In genomic region chr5:149184104-149184843, GRCm38 (mm10) we compare ENCODE assay signal across 8 mouse cellular contexts. TPM values are rescaled to one million over a fixed set of nuclear protein-coding genes. Genes with fewer than 3 reads are reported as not detected.
DNase-seq lines count a peak whose midpoint lies in the region; ATAC-seq and TF ChIP-seq lines count a peak whose summit lies in the region.

TSS of gene Uspl1 (plus strand) at chr5:149184350.
TSS of gene Hmgb1 (minus strand) at chr5:149184489.

- peak within 1 kb of the TSS; percentile 93 for H3K27ac ChIP-seq in embryonic facial prominence, embryonic 14.5 days (replicated peaks; ENCODE audit: low read depth, low read length)
- H3K27ac ChIP-seq in heart, adult 2 months = peak within 1 kb of the TSS; percentile 100
- peak within 1 kb of the TSS; percentile 95 for H3K27ac ChIP-seq in limb, embryonic 13.5 days
- H3K27ac ChIP-seq in midbrain, embryonic 16.5 days (ENCODE audit: low read length) = peak within 1 kb of the TSS; percentile 97

- H3K9ac ChIP-seq in embryonic facial prominence, embryonic 14.5 days (ENCODE audit: low read depth, low read length) = peak within 1 kb of the TSS; percentile 80
- peak within 1 kb of the TSS; percentile 98 for H3K9ac ChIP-seq in heart, adult 2 months (ENCODE audit: low read depth, low read length)
- peak within 1 kb of the TSS; percentile 83 for H3K9ac ChIP-seq in limb, embryonic 13.5 days
- H3K9ac ChIP-seq in midbrain, embryonic 16.5 days (ENCODE audit: low read depth, low read length) = peak within 1 kb of the TSS; percentile 84

- intact Hi-C loops in heart, adult 2 months (cut with DNase I) = loop anchor here (1.0 to 10.0 kb wide), 4 partner anchors 45 to 451 kb away; partner anchors contain the start of gene Hsph1

- H3K36me3 ChIP-seq in embryonic facial prominence, embryonic 14.5 days (ENCODE audit: control insufficient read depth, insufficient read depth, low read length) = peaks cover 10% of the 10 kb centered on the region
- peaks cover 16% of the 10 kb centered on the region for H3K36me3 ChIP-seq in heart, adult 2 months (ENCODE audit: control insufficient read depth, insufficient read depth, low read length)
- peaks cover 5% of the 10 kb centered on the region for H3K36me3 ChIP-seq in limb, embryonic 13.5 days
- H3K36me3 ChIP-seq in midbrain, embryonic 16.5 days (ENCODE audit: control insufficient read depth, insufficient read depth, low read length) = peaks cover 4% of the 10 kb centered on the region; the same call in 1 of the 2 replicates

- H3K4me2 ChIP-seq in embryonic facial prominence, embryonic 14.5 days (ENCODE audit: low read depth, low read length) = peak within 1 kb of the TSS; percentile 77
- peak within 1 kb of the TSS; percentile 77 for H3K4me2 ChIP-seq in limb, embryonic 13.5 days (replicated peaks)
- H3K4me2 ChIP-seq in midbrain, embryonic 16.5 days (ENCODE audit: low read length) = peak within 1 kb of the TSS; percentile 73

- no peaks in the 10 kb centered on the region for H3K27me3 ChIP-seq in embryonic facial prominence, embryonic 14.5 days (replicated peaks; ENCODE audit: control insufficient read depth, insufficient read depth, low read length)
- no peaks in the 10 kb centered on the region for H3K27me3 ChIP-seq in heart, adult 2 months (ENCODE audit: control insufficient read depth, insufficient read depth, low read length)
- H3K27me3 ChIP-seq in limb, embryonic 13.5 days = no peaks in the 10 kb centered on the region
- H3K27me3 ChIP-seq in midbrain, embryonic 16.5 days (ENCODE audit: control insufficient read depth, insufficient read depth, low read depth, low read length) = no peaks in the 10 kb centered on the region

- TF ChIP-seq CTCF in heart, adult 2 months (IDR thresholded peaks at IDR 0.05) = 0 out of 2 replicates have a peak, but pooled peaks have one; percentile 3

- peaks cover 14% of the 10 kb centered on the region for H3K4me1 ChIP-seq in embryonic facial prominence, embryonic 14.5 days (ENCODE audit: control insufficient read depth, insufficient read depth, low read length)
- peaks cover 1% of the 10 kb centered on the region; the same call in 1 of the 2 replicates for H3K4me1 ChIP-seq in heart, adult 2 months (ENCODE audit: control insufficient read depth, insufficient read depth, low read length)
- H3K4me1 ChIP-seq in limb, embryonic 13.5 days = peaks cover 21% of the 10 kb centered on the region
- peaks cover 22% of the 10 kb centered on the region for H3K4me1 ChIP-seq in midbrain, embryonic 16.5 days (ENCODE audit: control insufficient read depth, insufficient read depth, low read length)

- H3K9me3 ChIP-seq in embryonic facial prominence, embryonic 14.5 days (ENCODE audit: control insufficient read depth, low read length) = no peaks in the 10 kb centered on the region
- no peaks in the 10 kb centered on the region for H3K9me3 ChIP-seq in limb, embryonic 13.5 days
- no peaks in the 10 kb centered on the region for H3K9me3 ChIP-seq in midbrain, embryonic 16.5 days (replicated peaks; ENCODE audit: control insufficient read depth, low read length, poor library complexity, severe bottlenecking)

- TF ChIP-seq EP300 in heart, adult 2 months (IDR thresholded peaks at IDR 0.05; ENCODE audit: insufficient read depth, low read depth, low read length) = peak; percentile 93

- H3K4me3 ChIP-seq in embryonic facial prominence, embryonic 14.5 days (ENCODE audit: low read depth, low read length) = peak within 1 kb of the TSS; percentile 60
- peak within 1 kb of the TSS; percentile 78 for H3K4me3 ChIP-seq in heart, adult 2 months
- H3K4me3 ChIP-seq in limb, embryonic 13.5 days = peak within 1 kb of the TSS; percentile 84
- peak within 1 kb of the TSS; percentile 45 for H3K4me3 ChIP-seq in midbrain, embryonic 16.5 days (ENCODE audit: low read depth, low read length)

- peak; percentile 99 for DNase-seq in 3T3-L1 (ENCODE audit: low read depth, low spot score)
- DNase-seq in adrenal gland, postnatal 4 days (ENCODE audit: low spot score in 2 of 2) = peak; percentile 98 to 99
- peak; percentile 99 for DNase-seq in embryonic facial prominence, embryonic 14.5 days (ENCODE audit: low spot score)
- peak; percentile 99 to 100 for DNase-seq in heart, adult 2 months
- DNase-seq in kidney, adult 8-10 months = peak; percentile 98
- DNase-seq in spleen, postnatal 10 days (ENCODE audit: low spot score in 2 of 2) = peak; percentile 99

- TF ChIP-seq POLR2A in heart, adult 2 months (IDR thresholded peaks at IDR 0.05; ENCODE audit: insufficient read depth, low read depth, low read length) = peak; percentile 99

- 0 out of 2 replicates have a peak, but pooled peaks cover 1% of the 10 kb centered on the region for H3K79me2 ChIP-seq in heart, adult 2 months (replicated peaks; ENCODE audit: control insufficient read depth, insufficient read depth, low read length)

- peak; percentile 98 for ATAC-seq in embryonic facial prominence, embryonic 14.5 days (ENCODE audit: low read depth)
- peak; percentile 98 for ATAC-seq in limb, embryonic 13.5 days (ENCODE audit: low FRiP score, low read depth)
- ATAC-seq in midbrain, embryonic 16.5 days = peak; percentile 98

- WGBS in embryonic facial prominence, embryonic 14.5 days = under 1% methylated on average over 28 of the region's 59 CpGs
- WGBS in heart, adult 2 months = under 1% methylated on average over 59 of the region's 59 CpGs
- WGBS in limb, embryonic 13.5 days = under 1% methylated on average over 58 of the region's 59 CpGs
- under 1% methylated on average over 56 of the region's 59 CpGs for WGBS in midbrain, embryonic 16.5 days

RNA-seq across cellular contexts. Expression of gene Uspl1, which starts in this region (rescaled TPM):
- total RNA-seq in adrenal gland, postnatal 4 days (2021) = 10 to 100 TPM; 38.9 to 39.9 TPM
- 41.5 and 45.6 TPM in 2 replicates for polyA plus RNA-seq in embryonic facial prominence, embryonic 14.5 days (2014; fragmentation: Nextera tagmentation; extraction: Ambion mirVana)
- 10 to 100 TPM; 17.5 to 21.0 TPM for total RNA-seq in heart, adult 2 months (2021)
- 7.4 and 13.4 TPM in 2 replicates for polyA plus RNA-seq in heart, adult 2 months (2012; rRNA removed)
- polyA plus RNA-seq in limb, embryonic 13.5 days (2015; fragmentation: Nextera tagmentation; extraction: Ambion mirVana) = 58.0 and 59.5 TPM in 2 replicates
- polyA plus RNA-seq in midbrain, embryonic 16.5 days (2015; fragmentation: Nextera tagmentation; extraction: Ambion mirVana) = 53.5 and 55.7 TPM in 2 replicates

RNA-seq across cellular contexts. Expression of gene Hmgb1, which starts in this region (rescaled TPM):
- 100 to 1,000 TPM; 314 to 324 TPM for total RNA-seq in adrenal gland, postnatal 4 days (2021)
- polyA plus RNA-seq in embryonic facial prominence, embryonic 14.5 days (2014; fragmentation: Nextera tagmentation; extraction: Ambion mirVana) = 1,171 and 1,256 TPM in 2 replicates
- total RNA-seq in heart, adult 2 months (2021) = 100 to 1,000 TPM in 1 of 2 experiments, 10 to 100 TPM in 1; 88.9 to 103 TPM
- 23.7 and 42.4 TPM in 2 replicates for polyA plus RNA-seq in heart, adult 2 months (2012; rRNA removed)
- polyA plus RNA-seq in limb, embryonic 13.5 days (2015; fragmentation: Nextera tagmentation; extraction: Ambion mirVana) = 1,754 and 1,889 TPM in 2 replicates
- polyA plus RNA-seq in midbrain, embryonic 16.5 days (2015; fragmentation: Nextera tagmentation; extraction: Ambion mirVana) = 696 and 767 TPM in 2 replicates

Comparison
In these comparisons a context has a peak if more than half of its experiments do, and no peak if none do; other contexts are left out.
1. Peak in every context shown above with its lines: DNase-seq, ATAC-seq, H3K4me3 ChIP-seq and H3K27ac ChIP-seq.
2. RNA of gene Hmgb1 (polyA plus RNA-seq): 1,754 to 1,889 TPM in limb, embryonic 13.5 days, 1,171 to 1,256 TPM in embryonic facial prominence, embryonic 14.5 days and 696 to 767 TPM in midbrain, embryonic 16.5 days; 23.7 to 42.4 TPM in heart, adult 2 months; every median in the first group is over 10 times any median in the second.